Comparison of ENCODE assay signal across 8 mouse cellular contexts in genomic region chr3:107695219-107695947, GRCm38 (mm10). TPM values are rescaled to one million over a fixed set of nuclear protein-coding genes. Genes with fewer than 3 reads are reported as not detected.
DNase-seq lines count a peak whose midpoint lies in the region; ATAC-seq and TF ChIP-seq lines count a peak whose summit lies in the region.

No protein-coding gene starts in this region.

- TF ChIP-seq EP300 in heart, adult 2 months (IDR thresholded peaks at IDR 0.05; ENCODE audit: insufficient read depth, low read depth, low read length), result no peak

- no peak for DNase-seq in heart, adult 2 months
- no peak for DNase-seq in heart, adult 9 months (ENCODE audit: low spot score in 2 of 2)
- peak; percentile 18 for DNase-seq in thymus, postnatal 0 days (ENCODE audit: low spot score)
- no peak for DNase-seq in thymus, postnatal 25 days
- DNase-seq in hindbrain, embryonic 11.5 days (ENCODE audit: low spot score), result no peak
- no peak for DNase-seq in thymus, postnatal 4 days

- peaks cover 25% of the 10 kb centered on the region for H3K36me3 ChIP-seq in heart, adult 2 months (ENCODE audit: control insufficient read depth, insufficient read depth, low read length)
- H3K36me3 ChIP-seq in hindbrain, embryonic 11.5 days (ENCODE audit: control insufficient read depth, insufficient read depth, low read length), result no peaks in the 10 kb centered on the region
- no peaks in the 10 kb centered on the region for H3K36me3 ChIP-seq in midbrain, embryonic 12.5 days

- 0 out of 2 replicates have a peak, but pooled peaks cover 2% of the 10 kb centered on the region for H3K27me3 ChIP-seq in heart, adult 2 months (ENCODE audit: control insufficient read depth, insufficient read depth, low read length)
- H3K27me3 ChIP-seq in hindbrain, embryonic 11.5 days (ENCODE audit: control insufficient read depth, insufficient read depth, low read length), result no peaks in the 10 kb centered on the region
- no peaks in the 10 kb centered on the region for H3K27me3 ChIP-seq in midbrain, embryonic 12.5 days

- H3K79me2 ChIP-seq in heart, adult 2 months (replicated peaks; ENCODE audit: control insufficient read depth, insufficient read depth, low read length), result peaks cover 5% of the 10 kb centered on the region

- TF ChIP-seq POLR2A in heart, adult 2 months (IDR thresholded peaks at IDR 0.05; ENCODE audit: insufficient read depth, low read depth, low read length), result no peak

- 3% methylated on average over 16 of the region's 16 CpGs for WGBS in heart, adult 2 months
- 9% methylated on average over 16 of the region's 16 CpGs for WGBS in hindbrain, embryonic 11.5 days
- WGBS in midbrain, embryonic 12.5 days, result 5% methylated on average over 16 of the region's 16 CpGs

- intact Hi-C loops in heart, adult 2 months (cut with DNase I), result loop anchor here (5.0 kb wide), 2 partner anchors 367 to 452 kb away; partner anchors contain the start of gene Gnai3

- TF ChIP-seq CTCF in heart, adult 2 months (IDR thresholded peaks at IDR 0.05), result no peak

- H3K9me3 ChIP-seq in hindbrain, embryonic 11.5 days (ENCODE audit: control insufficient read depth, low read length), result no peaks in the 10 kb centered on the region
- H3K9me3 ChIP-seq in midbrain, embryonic 12.5 days, result no peaks in the 10 kb centered on the region

- H3K9ac ChIP-seq in heart, adult 2 months (ENCODE audit: low read depth, low read length), result peak overlapping the region; percentile 78
- H3K9ac ChIP-seq in hindbrain, embryonic 11.5 days (ENCODE audit: low read depth, low read length), result peak overlapping the region; percentile 97
- H3K9ac ChIP-seq in midbrain, embryonic 12.5 days (replicated peaks), result peak overlapping the region; percentile 96

- H3K4me1 ChIP-seq in heart, adult 2 months (ENCODE audit: control insufficient read depth, insufficient read depth, low read length), result peaks cover 12% of the 10 kb centered on the region
- H3K4me1 ChIP-seq in hindbrain, embryonic 11.5 days (replicated peaks; ENCODE audit: control insufficient read depth, insufficient read depth, low read length), result peaks cover 2% of the 10 kb centered on the region; the same call in 1 of the 2 replicates
- H3K4me1 ChIP-seq in midbrain, embryonic 12.5 days, result peaks cover 31% of the 10 kb centered on the region

- peak overlapping the region; percentile 82 for H3K4me2 ChIP-seq in hindbrain, embryonic 11.5 days (replicated peaks; ENCODE audit: low read depth, low read length)
- H3K4me2 ChIP-seq in midbrain, embryonic 12.5 days (replicated peaks), result peak overlapping the region; percentile 92

- H3K27ac ChIP-seq in heart, adult 2 months, result peak overlapping the region; percentile 86
- H3K27ac ChIP-seq in hindbrain, embryonic 11.5 days (ENCODE audit: low read depth, low read length), result peak overlapping the region; percentile 87
- H3K27ac ChIP-seq in midbrain, embryonic 12.5 days (replicated peaks), result peak overlapping the region; percentile 90

- peak overlapping the region; percentile 85 for H3K4me3 ChIP-seq in heart, adult 2 months
- H3K4me3 ChIP-seq in hindbrain, embryonic 11.5 days (ENCODE audit: low read depth, low read length), result peak overlapping the region; percentile 69
- peak overlapping the region; percentile 84 for H3K4me3 ChIP-seq in midbrain, embryonic 12.5 days

- no peak for ATAC-seq in hindbrain, embryonic 11.5 days (ENCODE audit: low FRiP score)
- ATAC-seq in midbrain, embryonic 12.5 days (ENCODE audit: low FRiP score, low read depth), result no peak
- ATAC-seq in granulocyte monocyte progenitor cell, adult 5-6 weeks (replicated peaks; ENCODE audit: poor library complexity, severe bottlenecking), result no peak

RNA-seq across cellular contexts. Expression of gene Ahcyl1, which starts 1.0 kb away (rescaled TPM):
- total RNA-seq in heart, adult 2 months (2021), result 10 to 100 TPM; 76.5 to 82.3 TPM
- polyA plus RNA-seq in heart, adult 2 months (2012; rRNA removed), result 50.9 and 94.6 TPM in 2 replicates
- polyA plus RNA-seq in thymus, postnatal 0 days (2015; fragmentation: Nextera tagmentation; extraction: Ambion mirVana), result 39.2 and 43.9 TPM in 2 replicates
- 117 and 123 TPM in 2 replicates for polyA plus RNA-seq in hindbrain, embryonic 11.5 days (2014; fragmentation: Nextera tagmentation; extraction: Ambion mirVana)
- 143 and 151 TPM in 2 replicates for polyA plus RNA-seq in midbrain, embryonic 12.5 days (2016; fragmentation: Nextera tagmentation; extraction: Ambion mirVana)
- 81.6 and 100 TPM in 2 replicates for total RNA-seq in granulocyte monocyte progenitor cell, adult 5-6 weeks (2014; fragmentation: Nextera tagmentation)
- total RNA-seq in granulocyte monocyte progenitor cell, adult 5-6 weeks (2017), result 67.8 and 68.2 TPM in 2 replicates
